ENCODE assay signal across 8 mouse cellular contexts in the genomic region with DNA sequence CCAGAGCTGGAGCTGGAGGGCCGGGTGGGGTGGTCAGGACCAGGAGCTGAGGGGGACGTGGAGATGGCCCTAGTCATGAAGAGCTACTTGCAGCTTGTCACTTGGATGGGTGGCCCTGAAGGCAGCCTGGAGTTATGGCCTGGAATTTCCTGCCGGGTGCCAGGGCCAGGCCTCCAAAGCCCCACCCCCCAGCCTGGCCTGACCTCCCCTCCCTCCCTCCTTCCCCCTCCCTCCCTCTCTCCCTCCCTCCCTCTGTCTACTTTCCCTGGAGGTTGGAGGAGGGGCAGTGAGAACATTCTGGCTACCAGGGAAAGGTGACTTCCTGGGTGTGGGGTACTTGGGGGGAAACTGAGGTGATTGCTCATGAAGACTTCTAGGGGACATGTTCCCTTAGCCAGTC. TPM values are rescaled to one million over a fixed set of nuclear protein-coding genes. Genes with fewer than 3 reads are reported as not detected.
DNase-seq lines count a peak whose midpoint lies in the region; ATAC-seq and TF ChIP-seq lines count a peak whose summit lies in the region.

No protein-coding gene starts in this region.

- DNase-seq in adrenal gland, adult 18-20 months (ENCODE audit: low spot score in 2 of 2) = peak; percentile 51
- DNase-seq in adrenal gland, postnatal 4 days (ENCODE audit: low spot score in 2 of 2) = no peak
- DNase-seq in adrenal gland, postnatal 14 days = peak; percentile 88
- DNase-seq in heart, adult 2 months = peak; percentile 61 to 71
- peak; percentile 86 for DNase-seq in lung, postnatal 0 days (ENCODE audit: low spot score)
- no peak for DNase-seq in frontal cortex, postnatal 14 days (ENCODE audit: low spot score in 2 of 2)

- 10% methylated on average over 3 of the region's 3 CpGs for WGBS in heart, adult 2 months
- WGBS in kidney, embryonic 14.5 days = 7% methylated on average over 3 of the region's 3 CpGs
- 9% methylated on average over 3 of the region's 3 CpGs for WGBS in lung, postnatal 0 days

- TF ChIP-seq CTCF in heart, adult 2 months (IDR thresholded peaks at IDR 0.05) = no peak
- no peak for TF ChIP-seq CTCF in lung, postnatal 0 days (IDR thresholded peaks at IDR 0.05)

- H3K4me3 ChIP-seq in heart, adult 2 months = peak overlapping the region; percentile 75
- peak overlapping the region; percentile 91 for H3K4me3 ChIP-seq in kidney, embryonic 14.5 days (ENCODE audit: low read length)
- peak overlapping the region; percentile 88 for H3K4me3 ChIP-seq in lung, postnatal 0 days (ENCODE audit: low read depth, low read length)

- H3K4me2 ChIP-seq in kidney, embryonic 14.5 days (replicated peaks; ENCODE audit: low read depth, low read length) = peak overlapping the region; percentile 88
- H3K4me2 ChIP-seq in lung, postnatal 0 days (replicated peaks; ENCODE audit: low read depth, low read length) = peak overlapping the region; percentile 77

- H3K79me2 ChIP-seq in heart, adult 2 months (replicated peaks; ENCODE audit: control insufficient read depth, insufficient read depth, low read length) = no peaks in the 10 kb centered on the region

- H3K27me3 ChIP-seq in heart, adult 2 months (ENCODE audit: control insufficient read depth, insufficient read depth, low read length) = no peaks in the 10 kb centered on the region
- no peaks in the 10 kb centered on the region for H3K27me3 ChIP-seq in kidney, embryonic 14.5 days (ENCODE audit: control insufficient read depth, insufficient read depth, low read length)
- H3K27me3 ChIP-seq in lung, postnatal 0 days (replicated peaks; ENCODE audit: insufficient read depth, low read length) = no peaks in the 10 kb centered on the region

- intact Hi-C loops in heart, adult 2 months (cut with DNase I) = loop anchor here (5.0 to 10.0 kb wide), 2 partner anchors 246 to 402 kb away; no protein-coding TSS in a partner anchor

- TF ChIP-seq POLR2A in heart, adult 2 months (IDR thresholded peaks at IDR 0.05; ENCODE audit: insufficient read depth, low read depth, low read length) = no peak; the same call in 1 of the 2 replicates

- H3K4me1 ChIP-seq in heart, adult 2 months (ENCODE audit: control insufficient read depth, insufficient read depth, low read length) = peaks cover 41% of the 10 kb centered on the region
- H3K4me1 ChIP-seq in kidney, embryonic 14.5 days (ENCODE audit: control insufficient read depth, insufficient read depth, low read length) = peaks cover 77% of the 10 kb centered on the region
- peaks cover 52% of the 10 kb centered on the region for H3K4me1 ChIP-seq in lung, postnatal 0 days (ENCODE audit: insufficient read depth, low read depth, low read length)

- peak overlapping the region; percentile 93 for H3K27ac ChIP-seq in heart, adult 2 months
- peak overlapping the region; percentile 87 for H3K27ac ChIP-seq in kidney, embryonic 14.5 days (ENCODE audit: low read depth, low read length)
- H3K27ac ChIP-seq in lung, postnatal 0 days (ENCODE audit: low read length) = peak overlapping the region; percentile 96

- no peaks in the 10 kb centered on the region for H3K9me3 ChIP-seq in kidney, embryonic 14.5 days (ENCODE audit: control insufficient read depth, low read length)
- no peaks in the 10 kb centered on the region for H3K9me3 ChIP-seq in lung, postnatal 0 days (ENCODE audit: low read length)

- TF ChIP-seq EP300 in heart, adult 2 months (IDR thresholded peaks at IDR 0.05; ENCODE audit: insufficient read depth, low read depth, low read length) = no peak
- TF ChIP-seq EP300 in lung, postnatal 0 days (IDR thresholded peaks at IDR 0.05) = no peak

- no peak for ATAC-seq in kidney, embryonic 14.5 days (ENCODE audit: low FRiP score, low TSS enrichment)
- peak; percentile 24 for ATAC-seq in lung, postnatal 0 days
- no peak for ATAC-seq in granulocyte monocyte progenitor cell, adult 5-6 weeks (replicated peaks; ENCODE audit: poor library complexity, severe bottlenecking)

- H3K36me3 ChIP-seq in heart, adult 2 months (ENCODE audit: control insufficient read depth, insufficient read depth, low read length) = peaks cover 2% of the 10 kb centered on the region; the same call in 1 of the 2 replicates
- no peaks in the 10 kb centered on the region; the same call in 1 of the 2 replicates for H3K36me3 ChIP-seq in kidney, embryonic 14.5 days (ENCODE audit: control insufficient read depth, insufficient read depth, low read length)
- H3K36me3 ChIP-seq in lung, postnatal 0 days (ENCODE audit: insufficient read depth, low read length) = no peaks in the 10 kb centered on the region

- H3K9ac ChIP-seq in heart, adult 2 months (ENCODE audit: low read depth, low read length) = peak overlapping the region; percentile 63
- peak overlapping the region; percentile 55 for H3K9ac ChIP-seq in kidney, embryonic 14.5 days (ENCODE audit: low read depth, low read length)
- 0 out of 2 replicates have a peak overlapping the region, but pooled peaks have one; percentile 32 for H3K9ac ChIP-seq in lung, postnatal 0 days (replicated peaks; ENCODE audit: low read depth)

RNA-seq across cellular contexts. Expression of a gene that starts 3.7 kb away (rescaled TPM):
- 10 to 100 TPM; 41.3 to 46.6 TPM for total RNA-seq in adrenal gland, adult 18-20 months (2021)
- 10 to 100 TPM; 86.4 to 97.9 TPM for total RNA-seq in adrenal gland, postnatal 4 days (2021)
- 59.3 and 61.7 TPM in 2 replicates for total RNA-seq in adrenal gland, postnatal 14 days (2021)
- total RNA-seq in heart, adult 2 months (2021) = 10 to 100 TPM; 44.5 to 58.7 TPM
- 15.3 and 21.5 TPM in 2 replicates for polyA plus RNA-seq in heart, adult 2 months (2012; rRNA removed)
- polyA plus RNA-seq in kidney, embryonic 14.5 days (2014; fragmentation: Nextera tagmentation; extraction: Ambion mirVana) = 14.5 and 14.6 TPM in 2 replicates
- polyA plus RNA-seq in lung, postnatal 0 days (2015; fragmentation: Nextera tagmentation; extraction: Ambion mirVana) = 10.7 and 12.3 TPM in 2 replicates
- 8.7 and 13.0 TPM in 2 replicates for total RNA-seq in granulocyte monocyte progenitor cell, adult 5-6 weeks (2014; fragmentation: Nextera tagmentation)
- 1.6 and 2.6 TPM in 2 replicates for total RNA-seq in granulocyte monocyte progenitor cell, adult 5-6 weeks (2017)

RNA-seq across cellular contexts. Expression of a gene that starts 31.6 kb away (rescaled TPM):
- total RNA-seq in adrenal gland, adult 18-20 months (2021) = not detected
- not detected for total RNA-seq in adrenal gland, postnatal 4 days (2021)
- total RNA-seq in adrenal gland, postnatal 14 days (2021) = not detected in 2 replicates
- not detected for total RNA-seq in heart, adult 2 months (2021)
- polyA plus RNA-seq in heart, adult 2 months (2012; rRNA removed) = 0.47 and 0.53 TPM in 2 replicates
- 0.30 and 0.39 TPM in 2 replicates for polyA plus RNA-seq in kidney, embryonic 14.5 days (2014; fragmentation: Nextera tagmentation; extraction: Ambion mirVana)
- polyA plus RNA-seq in lung, postnatal 0 days (2015; fragmentation: Nextera tagmentation; extraction: Ambion mirVana) = 2.2 and 2.3 TPM in 2 replicates
- total RNA-seq in granulocyte monocyte progenitor cell, adult 5-6 weeks (2014; fragmentation: Nextera tagmentation) = not detected in 2 replicates
- not detected in 2 replicates for total RNA-seq in granulocyte monocyte progenitor cell, adult 5-6 weeks (2017)

RNA-seq across cellular contexts. Expression of a gene that starts 45.4 kb away (rescaled TPM):
- total RNA-seq in adrenal gland, adult 18-20 months (2021) = not detected
- total RNA-seq in adrenal gland, postnatal 4 days (2021) = not detected
- total RNA-seq in adrenal gland, postnatal 14 days (2021) = not detected in 2 replicates
- not detected for total RNA-seq in heart, adult 2 months (2021)
- polyA plus RNA-seq in heart, adult 2 months (2012; rRNA removed) = not detected in 2 replicates
- polyA plus RNA-seq in kidney, embryonic 14.5 days (2014; fragmentation: Nextera tagmentation; extraction: Ambion mirVana) = not detected in 2 replicates
- not detected in 2 replicates for polyA plus RNA-seq in lung, postnatal 0 days (2015; fragmentation: Nextera tagmentation; extraction: Ambion mirVana)
- total RNA-seq in granulocyte monocyte progenitor cell, adult 5-6 weeks (2014; fragmentation: Nextera tagmentation) = not detected in 2 replicates
- not detected in 2 replicates for total RNA-seq in granulocyte monocyte progenitor cell, adult 5-6 weeks (2017)

Comparison
In these comparisons a context has a peak if more than half of its experiments do, and no peak if none do; other contexts are left out.
1. DNase-seq: peak in adrenal gland, adult 18-20 months (2 of 2), adrenal gland, postnatal 14 days (single experiment), heart, adult 2 months (2 of 2) and lung, postnatal 0 days (single experiment); none in adrenal gland, postnatal 4 days (0 of 2) and frontal cortex, postnatal 14 days (0 of 2).
2. Peak in every context shown above with its lines, with median percentiles within 50 percentile points of each other: H3K27ac ChIP-seq, H3K4me3 ChIP-seq and H3K9ac ChIP-seq.